Comparison of ENCODE assay signal across 8 mouse cellular contexts in the genomic region with DNA sequence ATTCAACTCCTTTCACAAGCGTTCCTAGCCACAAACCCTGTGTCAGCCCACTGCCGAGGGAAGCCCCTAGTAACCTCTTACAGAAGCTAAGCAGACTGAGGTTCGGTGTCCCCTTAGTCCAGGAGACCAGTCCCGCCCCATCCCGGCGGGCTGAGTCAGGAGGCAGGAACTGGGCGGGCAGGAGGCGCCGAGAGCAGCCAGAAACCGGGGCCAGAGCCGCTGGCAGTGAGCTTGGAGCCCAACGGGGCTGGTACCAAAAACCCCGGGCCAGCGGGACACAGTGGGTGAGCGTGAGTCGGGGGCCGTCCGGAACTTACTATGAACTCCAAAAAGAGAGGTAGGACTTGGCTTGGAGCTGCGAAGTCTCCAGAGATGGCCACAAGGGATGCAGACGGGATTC. TPM values are rescaled to one million over a fixed set of nuclear protein-coding genes. Genes with fewer than 3 reads are reported as not detected.
DNase-seq lines count a peak whose midpoint lies in the region; ATAC-seq and TF ChIP-seq lines count a peak whose summit lies in the region.

No protein-coding gene starts in this region.

- H3K27ac ChIP-seq in intestine, postnatal 0 days (ENCODE audit: low read depth, low read length): no peak overlapping the region
- no peak overlapping the region for H3K27ac ChIP-seq in lung, embryonic 14.5 days (ENCODE audit: low read depth)
- no peak overlapping the region for H3K27ac ChIP-seq in stomach, embryonic 15.5 days

- peaks cover 25% of the 10 kb centered on the region for H3K36me3 ChIP-seq in intestine, postnatal 0 days (ENCODE audit: control insufficient read depth, insufficient read depth)
- H3K36me3 ChIP-seq in lung, embryonic 14.5 days (ENCODE audit: insufficient read depth): peaks cover 33% of the 10 kb centered on the region
- peaks cover 30% of the 10 kb centered on the region for H3K36me3 ChIP-seq in stomach, embryonic 15.5 days

- peaks cover 8% of the 10 kb centered on the region; the same call in 1 of the 2 replicates for H3K4me1 ChIP-seq in intestine, postnatal 0 days (replicated peaks; ENCODE audit: control insufficient read depth, insufficient read depth, low read length)
- no peaks in the 10 kb centered on the region for H3K4me1 ChIP-seq in lung, embryonic 14.5 days (ENCODE audit: insufficient read depth)
- peaks cover 16% of the 10 kb centered on the region for H3K4me1 ChIP-seq in stomach, embryonic 15.5 days

- peak overlapping the region; percentile 17; the same call in 1 of the 2 replicates for H3K4me3 ChIP-seq in intestine, postnatal 0 days (ENCODE audit: low read depth, low read length)
- H3K4me3 ChIP-seq in lung, embryonic 14.5 days (ENCODE audit: low read depth, low read length): peak overlapping the region; percentile 48
- peak overlapping the region; percentile 47 for H3K4me3 ChIP-seq in stomach, embryonic 15.5 days (replicated peaks)

- 13% methylated on average over 20 of the region's 20 CpGs for WGBS in intestine, postnatal 0 days
- 3% methylated on average over 20 of the region's 20 CpGs for WGBS in lung, embryonic 14.5 days
- 5% methylated on average over 20 of the region's 20 CpGs for WGBS in stomach, embryonic 15.5 days

- TF ChIP-seq CTCF in intestine, postnatal 0 days (IDR thresholded peaks at IDR 0.05; ENCODE audit: low read depth): no peak
- no peak for TF ChIP-seq CTCF in lung, embryonic 14.5 days (IDR thresholded peaks at IDR 0.05; ENCODE audit: low read depth)

- DNase-seq in cerebellum, adult 18-20 months: peak; percentile 53 to 62
- peak; percentile 36 for DNase-seq in embryo, embryonic 10 days (ENCODE audit: low spot score)
- peak; percentile 76 to 85 for DNase-seq in heart, adult 18-20 months
- DNase-seq in lung, embryonic 14.5 days: peak; percentile 64
- DNase-seq in ovary, postnatal 14 days (ENCODE audit: low spot score): no peak

- H3K9me3 ChIP-seq in intestine, postnatal 0 days (ENCODE audit: control insufficient read depth): no peaks in the 10 kb centered on the region
- no peaks in the 10 kb centered on the region for H3K9me3 ChIP-seq in lung, embryonic 14.5 days (ENCODE audit: low read depth, low read length)
- no peaks in the 10 kb centered on the region for H3K9me3 ChIP-seq in stomach, embryonic 15.5 days

- no peak for ATAC-seq in cerebellum, adult (ENCODE audit: insufficient number of reproducible peaks, low FRiP score, low TSS enrichment)
- ATAC-seq in intestine, postnatal 0 days: no peak
- ATAC-seq in lung, embryonic 14.5 days (ENCODE audit: insufficient read depth): no peak
- ATAC-seq in stomach, embryonic 15.5 days (ENCODE audit: insufficient read depth, low FRiP score, low read depth): no peak

- H3K4me2 ChIP-seq in intestine, postnatal 0 days (replicated peaks; ENCODE audit: low read depth): peak overlapping the region; percentile 96
- peak overlapping the region; percentile 94 for H3K4me2 ChIP-seq in lung, embryonic 14.5 days
- H3K4me2 ChIP-seq in stomach, embryonic 15.5 days: peak overlapping the region; percentile 68

- peaks cover 4% of the 10 kb centered on the region; the same call in 1 of the 2 replicates for H3K27me3 ChIP-seq in intestine, postnatal 0 days (replicated peaks; ENCODE audit: control insufficient read depth, insufficient read depth, low read length)
- H3K27me3 ChIP-seq in lung, embryonic 14.5 days (ENCODE audit: insufficient read depth, low read length): no peaks in the 10 kb centered on the region
- no peaks in the 10 kb centered on the region for H3K27me3 ChIP-seq in stomach, embryonic 15.5 days (replicated peaks)

- H3K9ac ChIP-seq in intestine, postnatal 0 days (ENCODE audit: low read depth, low read length): no peak overlapping the region
- peak overlapping the region; percentile 34; the same call in 1 of the 2 replicates for H3K9ac ChIP-seq in lung, embryonic 14.5 days
- no peak overlapping the region for H3K9ac ChIP-seq in stomach, embryonic 15.5 days

RNA-seq across cellular contexts. Expression of a gene that starts 8.0 kb away (rescaled TPM):
- 10 to 100 TPM; 40.1 to 42.6 TPM for total RNA-seq in heart, adult 18-20 months (2021)
- 10.2 and 10.3 TPM in 2 replicates for polyA plus RNA-seq in intestine, postnatal 0 days (2015; fragmentation: Nextera tagmentation; extraction: Ambion mirVana)
- polyA plus RNA-seq in lung, embryonic 14.5 days (2014; fragmentation: Nextera tagmentation; extraction: Ambion mirVana): 32.1 and 33.7 TPM in 2 replicates
- polyA plus RNA-seq in stomach, embryonic 15.5 days (2015; fragmentation: Nextera tagmentation; extraction: Ambion mirVana): 21.0 and 23.4 TPM in 2 replicates

RNA-seq across cellular contexts. Expression of a gene that starts 23.3 kb away (rescaled TPM):
- 10 to 100 TPM; 39.9 to 40.9 TPM for total RNA-seq in heart, adult 18-20 months (2021)
- polyA plus RNA-seq in intestine, postnatal 0 days (2015; fragmentation: Nextera tagmentation; extraction: Ambion mirVana): 42.2 and 44.7 TPM in 2 replicates
- 127 and 129 TPM in 2 replicates for polyA plus RNA-seq in lung, embryonic 14.5 days (2014; fragmentation: Nextera tagmentation; extraction: Ambion mirVana)
- polyA plus RNA-seq in stomach, embryonic 15.5 days (2015; fragmentation: Nextera tagmentation; extraction: Ambion mirVana): 109 and 112 TPM in 2 replicates

RNA-seq across cellular contexts. Expression of a gene that starts 24.2 kb away (rescaled TPM):
- total RNA-seq in heart, adult 18-20 months (2021): not detected
- polyA plus RNA-seq in intestine, postnatal 0 days (2015; fragmentation: Nextera tagmentation; extraction: Ambion mirVana): 0.43 and 1.1 TPM in 2 replicates
- 0.69 and 0.89 TPM in 2 replicates for polyA plus RNA-seq in lung, embryonic 14.5 days (2014; fragmentation: Nextera tagmentation; extraction: Ambion mirVana)
- polyA plus RNA-seq in stomach, embryonic 15.5 days (2015; fragmentation: Nextera tagmentation; extraction: Ambion mirVana): 0.77 and 1.1 TPM in 2 replicates

RNA-seq across cellular contexts. Expression of a gene that starts 47.2 kb away (rescaled TPM):
- 10 to 100 TPM; 50.4 to 53.2 TPM for total RNA-seq in heart, adult 18-20 months (2021)
- polyA plus RNA-seq in intestine, postnatal 0 days (2015; fragmentation: Nextera tagmentation; extraction: Ambion mirVana): 140 and 151 TPM in 2 replicates
- polyA plus RNA-seq in lung, embryonic 14.5 days (2014; fragmentation: Nextera tagmentation; extraction: Ambion mirVana): 74.6 and 81.0 TPM in 2 replicates
- 73.2 and 75.8 TPM in 2 replicates for polyA plus RNA-seq in stomach, embryonic 15.5 days (2015; fragmentation: Nextera tagmentation; extraction: Ambion mirVana)
